Mouse (Mus musculus) midbrain, embryonic 11.5 days (tissue): Measurements from ENCODE around the gene Ptov1. TPM values are rescaled to one million over a fixed set of nuclear protein-coding genes. Genes with fewer than 3 reads are reported as not detected.

ENCODE experiments used
- ATAC-seq: fragments of 200-750 bp; cut with Nextera tagmentation; 2 replicates; pipeline ENCODE4 v1.8.0; 2017; ENCODE audit warnings: moderate TSS enrichment, moderate library complexity; ENCODE audit not compliant: low FRiP score
- DNase-seq: peaks from one replicate; pipeline ENCODE4 v3.0.0; 2015; ENCODE audit warnings: low spot score; ENCODE audit errors: missing footprints
- H3K27ac ChIP-seq: fragments of 300-500 bp; sonication (generic); 2 replicates; pipeline ENCODE4 v1.5.1; 2014; ENCODE audit warnings: low read depth, low read length
- H3K27me3 ChIP-seq: fragments of 300-500 bp; sonication (generic); 2 replicates; pipeline ENCODE4 v1.6.1; 2014; ENCODE audit warnings: mild to moderate bottlenecking, low read length, moderate library complexity, mixed read lengths; ENCODE audit not compliant: control insufficient read depth, insufficient read depth
- H3K36me3 ChIP-seq: fragments of 300-500 bp; sonication (generic); 2 replicates; pipeline ENCODE4 v1.6.1; 2014; ENCODE audit warnings: mild to moderate bottlenecking, low read length, moderate library complexity, mixed read lengths; ENCODE audit not compliant: control insufficient read depth, insufficient read depth
- H3K4me1 ChIP-seq: fragments of 300-500 bp; sonication (generic); 2 replicates; pipeline ENCODE4 v1.6.1; 2014; ENCODE audit warnings: low read length; ENCODE audit not compliant: control insufficient read depth, insufficient read depth
- H3K4me2 ChIP-seq: fragments of 300-500 bp; sonication (generic); 2 replicates; pipeline ENCODE4 v1.6.1; 2014; ENCODE audit warnings: mild to moderate bottlenecking, moderate library complexity
- H3K4me3 ChIP-seq: fragments of 300-500 bp; sonication (generic); 2 replicates; pipeline ENCODE4 v1.5.1; 2014; ENCODE audit warnings: low read depth, low read length
- H3K9ac ChIP-seq: fragments of 300-500 bp; sonication (generic); 2 replicates; pipeline ENCODE4 v1.6.1; 2014; ENCODE audit warnings: low read length
- H3K9me3 ChIP-seq: fragments of 300-500 bp; sonication (generic); 2 replicates; pipeline ENCODE4 v1.6.1; 2016; ENCODE audit warnings: low read length; ENCODE audit not compliant: control insufficient read depth
- WGBS: fragments of 180-500 bp; shearing (Covaris S2); extraction: QIAGEN DNeasy Blood & Tissue Kit; methylation state at CpG from one replicate; pipeline ENCODE4 v1.1.7; 2014; 5-methylcytosine and 5-hydroxymethylcytosine counted together
- microRNA counts: library from miRNA; unstranded; fragments of <30 nt; microRNA quantifications from one replicate; lab custom pipeline; 2015
- microRNA-seq: library from miRNA; unstranded; fragments of <30 nt; microRNA quantifications from one replicate; pipeline ENCODE4, GENCODE M21; 2017
- polyA plus RNA-seq: library from polyadenylated mRNA; unstranded; fragments of >200 nt; fragmentation: Nextera tagmentation; extraction: Ambion mirVana; gene quantifications from 2 replicates; pipeline ENCODE4 v1.2.1, GENCODE M21; 2014

The Ptov1 gene
- polyA plus RNA-seq, 1 experiment from 2014 or later: 350 TPM

DNA sequence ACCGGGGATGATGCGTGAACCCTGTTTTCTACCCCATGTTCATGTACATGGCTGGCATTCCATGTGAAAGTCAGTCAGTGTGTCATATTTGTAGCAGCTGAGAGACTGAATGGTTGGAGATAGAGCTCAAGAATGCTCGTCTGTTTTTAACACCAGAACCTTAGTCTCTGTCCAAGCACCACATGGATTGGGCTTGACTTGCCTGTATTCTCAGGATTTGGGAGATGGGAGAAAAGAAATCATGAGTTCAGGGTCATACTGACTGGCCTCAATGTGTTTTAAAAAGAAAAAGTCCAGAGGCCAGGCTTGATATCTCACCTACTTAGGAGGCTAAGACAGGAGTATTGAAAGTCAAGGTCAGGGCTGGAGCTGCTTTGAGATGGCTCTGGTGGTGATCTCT is 52.1 kb downstream of the Ptov1 start:
- Histone ChIP-seq H3K9ac (peak overlapping the region; percentile 95), H3K9me3 (no peaks in the 10 kb centered on the region), H3K4me2 (peak overlapping the region; percentile 97), H3K4me3 (peak overlapping the region; percentile 86), H3K4me1 (peaks cover 32% of the 10 kb centered on the region), H3K27me3 (no peaks in the 10 kb centered on the region), H3K36me3 (no peaks in the 10 kb centered on the region), H3K27ac (no peak overlapping the region)
- ATAC-seq (no peak), DNase-seq (no peak)
- WGBS: 37% methylated on average over 3 of the region's 3 CpGs

DNA sequence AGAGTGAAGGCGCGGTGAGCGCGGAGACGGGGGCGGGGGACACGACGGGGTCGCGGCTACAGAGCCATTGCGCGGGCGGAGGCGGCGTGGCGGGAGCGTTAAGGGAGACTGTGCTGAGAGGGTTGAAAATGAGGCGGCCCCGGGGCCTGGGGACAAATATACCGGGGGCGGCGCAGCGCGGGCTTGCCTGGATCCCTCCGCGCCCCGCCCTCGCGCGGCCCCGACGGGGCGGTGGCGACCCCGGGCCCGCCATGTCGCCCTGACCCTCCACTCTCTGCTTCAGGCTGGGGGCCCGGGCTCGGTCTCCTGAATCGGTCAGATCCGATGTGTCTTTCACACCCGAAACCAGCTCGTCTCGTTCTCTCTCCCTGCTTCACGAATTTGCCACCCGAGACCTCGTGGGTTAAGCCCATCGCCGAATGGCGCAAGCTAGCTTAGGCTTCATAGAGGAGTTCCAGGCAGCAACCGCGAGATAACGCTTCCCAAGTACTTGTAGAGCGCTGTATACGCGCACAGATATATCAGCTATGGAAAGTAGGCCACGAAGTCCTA is 53.0 kb downstream of the Ptov1 start, which contains the start of gene Atf5:
Atf5 (minus strand) TSS at position 189 of the 552 bp plus-strand sequence.
- Histone ChIP-seq H3K4me3 (peak within 1 kb of the TSS; percentile 86), H3K9ac (peak within 1 kb of the TSS; percentile 95), H3K4me1 (peaks cover 32% of the 10 kb centered on the region), H3K9me3 (no peaks in the 10 kb centered on the region), H3K27ac (peak within 1 kb of the TSS; percentile 93), H3K36me3 (no peaks in the 10 kb centered on the region), H3K4me2 (peak within 1 kb of the TSS; percentile 97), H3K27me3 (no peaks in the 10 kb centered on the region)
- peak; percentile 95 for DNase-seq
- ATAC-seq: no peak; the same call in 1 of the 2 replicates
- WGBS: under 1% methylated on average over 55 of the region's 57 CpGs

DNA sequence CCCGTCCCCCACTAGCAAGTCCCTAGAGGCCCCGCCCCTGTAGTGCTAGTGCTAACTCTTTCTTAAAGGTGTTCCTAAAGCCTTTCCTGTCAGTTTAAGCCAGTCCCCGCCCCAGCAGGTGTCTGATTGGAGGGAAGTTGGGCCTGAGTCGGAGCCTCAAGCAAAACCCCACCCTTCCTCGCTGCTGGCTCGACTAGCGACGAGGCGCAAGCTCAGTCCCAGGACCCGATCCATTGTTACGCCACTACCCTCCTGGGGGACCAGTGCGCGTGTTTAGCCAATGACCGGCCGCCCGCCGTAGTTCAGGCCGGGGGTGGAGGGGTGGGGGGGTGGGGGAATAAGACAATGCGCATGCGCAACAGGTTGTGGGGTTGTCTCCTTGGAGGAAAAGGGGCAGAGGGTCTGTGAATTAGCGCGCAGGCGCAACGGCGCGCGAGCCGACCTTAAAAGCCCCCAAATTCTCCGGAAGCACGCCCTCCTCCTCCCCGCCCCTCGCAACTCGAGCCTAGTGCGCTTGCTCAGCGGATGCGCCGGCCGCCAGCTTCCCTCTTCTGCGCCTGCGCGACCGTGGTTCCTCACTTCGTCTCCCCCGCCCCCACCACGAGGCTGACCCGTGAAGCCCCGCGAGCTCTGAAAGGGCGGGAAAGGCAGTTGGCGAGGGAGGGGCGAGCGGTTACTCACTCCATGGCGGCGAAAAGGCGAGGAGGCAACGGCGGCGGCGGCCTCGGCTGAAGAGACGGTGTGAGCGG is 53.7 kb downstream of the Ptov1 start, which contains the start of the genes Nup62 and Il4i1:
Nup62 (plus strand) TSS at position 368 of the 749 bp plus-strand sequence.
Il4i1 (plus strand) TSS at position 667 of the 749 bp plus-strand sequence.
- Histone ChIP-seq H3K36me3 (no peaks in the 10 kb centered on the region), H3K9me3 (no peaks in the 10 kb centered on the region), H3K4me3 (peak within 1 kb of the TSS; percentile 86), H3K4me2 (peak within 1 kb of the TSS; percentile 97), H3K27me3 (no peaks in the 10 kb centered on the region), H3K9ac (peak within 1 kb of the TSS; percentile 95), H3K4me1 (peaks cover 32% of the 10 kb centered on the region), H3K27ac (peak within 1 kb of the TSS; percentile 93)
- ATAC-seq (peak; percentile 95), DNase-seq (peak; percentile 100)
- under 1% methylated on average over 54 of the region's 62 CpGs for WGBS

DNA sequence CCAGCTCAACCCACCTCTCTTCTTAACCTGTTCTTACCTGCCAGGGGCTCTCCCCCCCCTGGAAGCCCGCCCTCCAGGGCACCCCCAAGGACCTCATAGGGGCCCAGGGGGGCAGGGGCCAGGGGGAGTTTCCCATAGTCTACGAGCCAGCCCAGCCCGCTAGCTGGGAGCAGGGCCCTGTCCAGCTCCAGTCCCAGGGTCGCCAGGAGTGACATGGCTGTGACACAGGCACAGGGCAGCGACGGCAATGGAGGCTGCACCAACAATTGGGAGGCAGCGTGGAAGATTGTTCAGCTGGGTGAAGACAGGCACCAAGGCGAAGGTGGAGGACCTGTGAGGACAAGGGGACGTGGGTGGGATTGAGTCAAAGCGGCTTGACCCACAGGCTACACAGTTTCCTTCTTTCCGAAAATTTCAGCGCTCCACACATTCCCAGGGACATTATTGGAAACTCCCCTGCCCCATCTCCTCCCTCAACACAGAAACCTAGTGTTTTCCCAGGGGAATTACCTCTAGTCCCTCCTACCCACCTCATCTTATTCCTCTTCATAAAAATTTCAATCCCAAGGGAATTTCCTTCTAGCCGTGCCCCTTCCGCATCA is 54.5 kb downstream of the Ptov1 start:
- WGBS: 36% methylated on average over 14 of the region's 14 CpGs
- peak overlapping the region; percentile 52 for H3K9ac ChIP-seq
- peak overlapping the region; percentile 58 for H3K27ac ChIP-seq
- H3K4me2 ChIP-seq: peak overlapping the region; percentile 97
- ATAC-seq (no peak), DNase-seq (peak; percentile 91)
- H3K4me3 ChIP-seq: peak overlapping the region; percentile 86
- H3K4me1 ChIP-seq: peaks cover 32% of the 10 kb centered on the region
- H3K9me3 ChIP-seq: no peaks in the 10 kb centered on the region
- no peaks in the 10 kb centered on the region for H3K36me3 ChIP-seq
- H3K27me3 ChIP-seq: no peaks in the 10 kb centered on the region

DNA sequence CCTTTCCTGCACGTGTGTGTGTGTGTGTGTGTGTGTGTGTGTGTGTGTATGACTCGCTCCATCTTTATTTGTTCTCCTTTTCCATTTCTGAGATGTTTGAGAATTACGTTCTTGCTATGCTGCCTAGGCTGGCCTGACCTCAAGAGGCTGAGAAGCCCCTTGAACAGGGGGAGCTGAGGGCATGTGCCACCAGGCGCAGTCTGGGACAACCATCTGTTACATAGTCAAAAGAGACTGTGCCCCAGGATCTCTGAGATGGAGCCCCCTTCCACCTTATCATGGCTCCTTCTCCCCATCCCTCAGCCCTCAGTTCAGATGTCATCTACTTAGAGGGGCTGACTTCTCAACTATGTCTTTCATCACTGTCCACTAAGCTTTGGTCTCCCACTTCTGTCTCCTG is 55.2 kb downstream of the Ptov1 start:
- H3K4me3 ChIP-seq: no peak overlapping the region
- peak overlapping the region; percentile 52; the same call in 1 of the 2 replicates for H3K9ac ChIP-seq
- H3K36me3 ChIP-seq: no peaks in the 10 kb centered on the region
- H3K4me1 ChIP-seq: peaks cover 30% of the 10 kb centered on the region
- H3K9me3 ChIP-seq: no peaks in the 10 kb centered on the region
- no peaks in the 10 kb centered on the region for H3K27me3 ChIP-seq
- H3K27ac ChIP-seq: no peak overlapping the region
- 93% methylated on average over 4 of the region's 4 CpGs for WGBS
- ATAC-seq (no peak), DNase-seq (no peak)
- no peak overlapping the region for H3K4me2 ChIP-seq

DNA sequence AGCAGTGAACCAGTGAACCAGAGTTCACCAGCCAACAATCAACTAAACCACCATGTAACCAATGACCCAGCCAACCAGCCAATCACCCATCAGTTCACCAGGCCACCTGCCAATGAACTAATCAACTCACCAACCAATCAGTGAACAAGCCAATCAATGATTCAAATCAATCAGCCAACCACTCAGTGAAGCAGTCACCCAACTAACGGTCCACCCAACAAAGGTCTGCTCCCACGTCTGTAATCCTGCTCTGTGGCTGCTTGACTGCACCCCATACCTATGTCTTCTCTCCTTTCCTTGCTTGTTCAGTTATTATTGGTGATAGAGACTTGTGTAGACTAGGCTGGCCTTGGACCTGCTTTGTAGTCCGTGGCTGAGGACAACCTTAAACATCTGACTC is 55.6 kb downstream of the Ptov1 start:
- no peak overlapping the region for H3K27ac ChIP-seq
- ATAC-seq: no peak
- H3K4me1 ChIP-seq: peaks cover 28% of the 10 kb centered on the region
- H3K9me3 ChIP-seq: no peaks in the 10 kb centered on the region
- 91% methylated on average over 3 of the region's 3 CpGs for WGBS
- no peak overlapping the region for H3K4me2 ChIP-seq
- no peak overlapping the region for H3K4me3 ChIP-seq
- H3K36me3 ChIP-seq: no peaks in the 10 kb centered on the region
- H3K27me3 ChIP-seq: no peaks in the 10 kb centered on the region
- DNase-seq: no peak
- H3K9ac ChIP-seq: no peak overlapping the region

MicroRNA genes within 50 kb of the gene (microRNA counts, 519-probe panel; counts per million panel counts)
- microRNA mmu-miR-707 (lab: Ali Mortazavi, UCI): not detected

Small RNA genes within 50 kb of the gene (microRNA-seq; reads per million reads assigned to microRNA genes)
- gene Mir707: not detected

Other genes starting within 250 kb of the Ptov1 start
- gene Myh14, start 198.9 kb downstream of the Ptov1 start, polyA plus RNA-seq: 1.1 and 1.3 TPM in 2 replicates
- not detected in 2 replicates for gene Izumo2, start 161.0 kb downstream of the Ptov1 start, polyA plus RNA-seq
- gene Vrk3, start 121.4 kb downstream of the Ptov1 start, polyA plus RNA-seq: 41.7 and 43.4 TPM in 2 replicates
- gene Zfp473, start 118.7 kb downstream of the Ptov1 start, polyA plus RNA-seq: 2.7 and 4.3 TPM in 2 replicates
- gene Nup62, start 53.7 kb downstream of the Ptov1 start, polyA plus RNA-seq: 60.2 and 64.1 TPM in 2 replicates
- 0.84 and 1.2 TPM in 2 replicates for gene Il4i1, start 53.4 kb downstream of the Ptov1 start, polyA plus RNA-seq
- gene Atf5, start 53.1 kb downstream of the Ptov1 start, polyA plus RNA-seq: 2.8 and 3.3 TPM in 2 replicates
- 31.8 and 34.3 TPM in 2 replicates for gene Akt1s1, start 20.8 kb downstream of the Ptov1 start, polyA plus RNA-seq
- gene Tbc1d17, start 20.7 kb downstream of the Ptov1 start, polyA plus RNA-seq: 63.4 and 69.4 TPM in 2 replicates
- 26.1 and 28.6 TPM in 2 replicates for gene Pnkp, start 12.6 kb downstream of the Ptov1 start, polyA plus RNA-seq
- 69.5 and 75.4 TPM in 2 replicates for gene Med25, start 22.9 kb upstream of the Ptov1 start, polyA plus RNA-seq
- 18.8 and 23.1 TPM in 2 replicates for gene Fuz, start 26.3 kb upstream of the Ptov1 start, polyA plus RNA-seq
- gene Ap2a1, start 59.7 kb upstream of the Ptov1 start, polyA plus RNA-seq: 68.0 and 74.8 TPM in 2 replicates
- gene Tsks, start 73.4 kb upstream of the Ptov1 start, polyA plus RNA-seq: 0.07 TPM in 1 of 2 replicates, not detected in the other
- 20.8 and 21.8 TPM in 2 replicates for gene Cpt1c, start 105.1 kb upstream of the Ptov1 start, polyA plus RNA-seq
- gene Prmt1, start 116.8 kb upstream of the Ptov1 start, polyA plus RNA-seq: 276 and 281 TPM in 2 replicates
- 55.6 and 65.9 TPM in 2 replicates for gene Irf3, start 127.9 kb upstream of the Ptov1 start, polyA plus RNA-seq
- 56.0 and 62.2 TPM in 2 replicates for gene Bcl2l12, start 128.9 kb upstream of the Ptov1 start, polyA plus RNA-seq
- gene Scaf1, start 146.6 kb upstream of the Ptov1 start, polyA plus RNA-seq: 43.6 and 44.4 TPM in 2 replicates
- 18.6 and 22.2 TPM in 2 replicates for gene Rras, start 148.2 kb upstream of the Ptov1 start, polyA plus RNA-seq
- 9.6 and 12.2 TPM in 2 replicates for gene Prr12, start 183.1 kb upstream of the Ptov1 start, polyA plus RNA-seq
- 53.2 and 56.7 TPM in 2 replicates for gene Nosip, start 192.6 kb upstream of the Ptov1 start, polyA plus RNA-seq
- gene Prrg2, start 192.9 kb upstream of the Ptov1 start, polyA plus RNA-seq: 12.7 and 13.5 TPM in 2 replicates
- 121 and 123 TPM in 2 replicates for gene Rcn3, start 222.4 kb upstream of the Ptov1 start, polyA plus RNA-seq
- 16.1 and 18.3 TPM in 2 replicates for gene Fcgrt, start 234.1 kb upstream of the Ptov1 start, polyA plus RNA-seq